Mouse (Mus musculus) CH12.LX (cell line): ENCODE results near the gene Cd5. TPM values are rescaled to one million over a fixed set of nuclear protein-coding genes. Genes with fewer than 3 reads are reported as not detected.

Experiments
- DNase-seq: peaks from one replicate; pipeline ENCODE4 v3.0.0-alpha.2; 2013; ENCODE audit errors: extremely low read depth
- H3K27ac ChIP-seq: 2 replicates; pipeline ENCODE4 v1.5.1; 2012; ENCODE audit warnings: low read depth, mild to moderate bottlenecking, control low read depth, moderate library complexity; ENCODE audit not compliant: insufficient read depth
- H3K27me3 ChIP-seq: replicated peaks from 2 replicates; pipeline ENCODE3; 2012; ENCODE audit warnings: inconsistent platforms
- H3K36me3 ChIP-seq, 2 experiments: replicated peaks in 1 of 2; 2 replicates each; pipeline versions ENCODE3 to v1.6.1; 2012; ENCODE audit warnings: inconsistent platforms in 1 of 2, low read length in 1 of 2, mild to moderate bottlenecking in 1 of 2, mixed read lengths in 1 of 2, moderate library complexity in 1 of 2; ENCODE audit not compliant: control insufficient read depth in 1 of 2, insufficient read depth in 1 of 2
- H3K4me1 ChIP-seq, 2 experiments: 2 replicates each; pipeline ENCODE4 v1.6.1; 2012; ENCODE audit warnings: inconsistent platforms in 1 of 2, moderate library complexity in 1 of 2; ENCODE audit not compliant: insufficient read depth in 2 of 2, control insufficient read depth in 1 of 2
- H3K4me2 ChIP-seq: 2 replicates; pipeline ENCODE4 v1.6.1; 2012; ENCODE audit warnings: low read depth, mild to moderate bottlenecking, control low read depth; ENCODE audit not compliant: poor library complexity, insufficient read depth, severe bottlenecking
- H3K4me3 ChIP-seq, 3 experiments: fragments of 150-350 bp in 1 of 3; sonication (generic) in 1 of 3; replicated peaks in 1 of 3; 2 replicates each; pipeline versions ENCODE3 to v1.5.1; 2011 to 2012; ENCODE audit warnings: low read depth in 2 of 3, low read length in 2 of 3, mild to moderate bottlenecking in 2 of 3, moderate library complexity in 2 of 3, control low read depth in 1 of 3, improper control_type of control experiment in 1 of 3, inconsistent platforms in 1 of 3, mixed read lengths in 1 of 3; ENCODE audit not compliant: poor library complexity in 1 of 3
- H3K79me2 ChIP-seq: replicated peaks from 2 replicates; pipeline ENCODE4 v1.6.1; 2012; ENCODE audit warnings: mild to moderate bottlenecking, moderate library complexity; ENCODE audit not compliant: control insufficient read depth, poor library complexity, insufficient read depth, severe bottlenecking; ENCODE audit errors: extremely low read depth
- H3K9ac ChIP-seq: 2 replicates; pipeline ENCODE4 v1.6.1; 2012; ENCODE audit warnings: low read depth, mild to moderate bottlenecking, control low read depth, moderate library complexity; ENCODE audit not compliant: insufficient read depth
- H3K9me3 ChIP-seq: replicated peaks from 2 replicates; pipeline ENCODE3; 2012; ENCODE audit warnings: low read length, inconsistent platforms, mixed read lengths
- BHLHE40 ChIP-seq: IDR thresholded peaks from 2 replicates; pipeline ENCODE4 v1.6.1; 2011; ENCODE audit warnings: mild to moderate bottlenecking, low read depth, low read length, improper control_type of control experiment
- CTCF ChIP-seq, 2 experiments: IDR thresholded peaks in 1 of 2; conservative IDR thresholded peaks in 1 of 2; 2 replicates each; pipeline ENCODE4 v1.5.1; 2011 to 2012; ENCODE audit warnings: low read depth in 2 of 2, low read length in 2 of 2, improper control_type of control experiment in 1 of 2, inconsistent platforms in 1 of 2, mild to moderate bottlenecking in 1 of 2, moderate library complexity in 1 of 2
- E2F4 ChIP-seq: IDR thresholded peaks from 2 replicates; pipeline ENCODE4 v1.6.1; 2011; ENCODE audit warnings: low read depth, low read length, improper control_type of control experiment; ENCODE audit not compliant: insufficient replicate concordance
- ELF1 ChIP-seq: IDR thresholded peaks from 2 replicates; pipeline ENCODE4 v1.6.1; 2014; ENCODE audit warnings: low read depth, mild to moderate bottlenecking, inconsistent platforms, low read length, improper control_type of control experiment
- EP300 ChIP-seq: IDR thresholded peaks from 2 replicates; pipeline ENCODE4 v1.6.1; 2011; ENCODE audit warnings: low read length, improper control_type of control experiment
- ETS1 ChIP-seq: conservative IDR thresholded peaks from 2 replicates; pipeline ENCODE4 v1.6.1; 2012; ENCODE audit warnings: low read depth, mild to moderate bottlenecking, inconsistent platforms, low read length, improper control_type of control experiment, moderate library complexity
- GABPA ChIP-seq: IDR thresholded peaks from 2 replicates; pipeline ENCODE4 v1.6.1; 2012; ENCODE audit warnings: low read depth, low read length, improper control_type of control experiment, inconsistent platforms; ENCODE audit not compliant: insufficient replicate concordance
- IRF4 ChIP-seq: IDR thresholded peaks from 2 replicates; pipeline ENCODE4 v1.6.1; 2014; ENCODE audit warnings: low read depth, mild to moderate bottlenecking, inconsistent platforms, low read length, improper control_type of control experiment
- JUN ChIP-seq: IDR thresholded peaks from 2 replicates; pipeline ENCODE4 v1.6.1; 2011; ENCODE audit warnings: low read depth, mild to moderate bottlenecking, low read length, improper control_type of control experiment, moderate library complexity; ENCODE audit not compliant: insufficient read depth
- MAZ ChIP-seq: IDR thresholded peaks from 2 replicates; pipeline ENCODE4 v1.6.1; 2012; ENCODE audit warnings: low read depth, mild to moderate bottlenecking, inconsistent platforms, low read length, improper control_type of control experiment, moderate library complexity
- NELFE ChIP-seq: IDR thresholded peaks from 2 replicates; pipeline ENCODE4 v1.6.1; 2011; ENCODE audit warnings: low read depth, low read length, improper control_type of control experiment
- NRF1 ChIP-seq: IDR thresholded peaks from 2 replicates; pipeline ENCODE4 v1.6.1; 2014; ENCODE audit warnings: low read depth, mild to moderate bottlenecking, inconsistent platforms, low read length, improper control_type of control experiment, moderate library complexity
- PAX5 ChIP-seq: IDR thresholded peaks from 2 replicates; pipeline ENCODE4 v1.6.1; 2012; ENCODE audit warnings: low read length, inconsistent platforms, mixed read lengths
- POLR2A ChIP-seq: IDR thresholded peaks from 2 replicates; pipeline ENCODE4 v1.6.1; 2011; ENCODE audit warnings: low read depth, mild to moderate bottlenecking, improper control_type of control experiment, low read length
- POLR2AphosphoS2 ChIP-seq: IDR thresholded peaks from 2 replicates; pipeline ENCODE4 v1.6.1; 2011; ENCODE audit warnings: low read depth, low read length, improper control_type of control experiment
- RAD21 ChIP-seq: IDR thresholded peaks from 2 replicates; pipeline ENCODE4 v1.6.1; 2011; ENCODE audit warnings: low read depth, mild to moderate bottlenecking, low read length, improper control_type of control experiment, moderate library complexity
- SIN3A ChIP-seq: IDR thresholded peaks from 2 replicates; pipeline ENCODE4 v1.6.1; 2012; ENCODE audit warnings: low read length, improper control_type of control experiment, inconsistent platforms
- SMC3 ChIP-seq: IDR thresholded peaks from 2 replicates; pipeline ENCODE4 v1.6.1; 2011; ENCODE audit warnings: low read depth, low read length, improper control_type of control experiment
- TBP ChIP-seq: conservative IDR thresholded peaks from 2 replicates; pipeline ENCODE4 v1.6.1; 2011; ENCODE audit warnings: low read depth, low read length, improper control_type of control experiment
- TCF12 ChIP-seq: IDR thresholded peaks from 2 replicates; pipeline ENCODE4 v1.6.1; 2014; ENCODE audit warnings: low read depth, mild to moderate bottlenecking, inconsistent platforms, low read length, improper control_type of control experiment
- ZNF384 ChIP-seq: IDR thresholded peaks from 2 replicates; pipeline ENCODE4 v1.6.1; 2012; ENCODE audit warnings: low read depth, low read length, improper control_type of control experiment, inconsistent platforms
- dilution Hi-C: fragments of 300-500 bp; cut with MboI; formaldehyde crosslinking; loops from 2 replicates; pipeline ENCODE4 v1.14.3; 2020; ENCODE audit warnings: low sequenced_read_pairs; ENCODE audit not compliant: extremely low pct_unique_long_range_greater_than_20kb, extremely low pct_ligation_motif_present
- in situ Hi-C: fragments of 300-500 bp; cut with MboI; formaldehyde crosslinking; loops from 3 replicates; pipeline ENCODE4 v1.14.3; 2019; ENCODE audit warnings: low sequenced_read_pairs, low pct_ligation_motif_present, low pct_unique_long_range_greater_than_20kb, mixed read lengths
- polyA plus RNA-seq: library from polyadenylated mRNA; unstranded; fragments of >175 nt; gene quantifications from 2 replicates; pipeline ENCODE4 v1.2.1, GENCODE M21; 2012; ENCODE audit warnings: low read depth; ENCODE audit not compliant: insufficient read length
- total RNA-seq, 2 experiments: library from RNA; depleted of rRNA; stranded (reverse); fragments of 300-350 nt in 1 of 2; fragments of >200 nt in 1 of 2; gene quantifications; 2 replicates each; pipeline ENCODE4 v1.2.3; 2012 to 2014

Gene Cd5
- total and polyA plus RNA-seq, 3 experiments, result 8.7 to 51.4 (median 17.7) TPM

DNA sequence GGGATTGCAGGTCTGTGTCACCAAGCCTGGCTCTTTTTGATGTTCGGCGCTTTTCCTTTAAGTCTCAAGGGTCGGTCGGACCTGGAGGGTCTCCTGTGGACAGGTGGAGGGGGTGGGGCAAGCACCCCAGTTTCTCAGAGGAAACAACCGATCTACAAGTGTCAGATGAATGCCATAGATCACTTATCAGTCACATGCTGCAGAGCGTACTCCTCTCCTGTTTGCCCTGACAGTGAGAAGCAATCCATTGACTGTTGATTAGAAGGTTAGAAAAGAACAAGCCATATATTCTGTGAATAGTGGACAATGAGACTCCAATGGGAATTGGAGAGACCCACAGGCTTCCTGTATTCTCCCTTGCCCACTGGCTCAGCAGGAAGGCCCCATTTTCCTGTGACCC is 11.4 kb upstream of the Cd5 start:
- in situ Hi-C loops, result no loop called here
- dilution Hi-C loops, result no loop called here
- no peak overlapping the region for H3K4me2 ChIP-seq

GRCm38 (mm10) chr19:10749295-10749694 is 10.5 kb upstream of the Cd5 start:
- in situ Hi-C loops (no loop called here), dilution Hi-C loops (no loop called here)
- Histone ChIP-seq H3K4me1 (peaks cover 26 to 75% of the 10 kb centered on the region in 2 experiments), H3K9ac (peak overlapping the region; percentile 49; the same call in 1 of the 2 replicates), H3K4me2 (peak overlapping the region; percentile 19), H3K27ac (no peak overlapping the region), H3K36me3 (peaks cover 0 to 17% of the 10 kb centered on the region in 2 experiments), H3K27me3 (no peaks in the 10 kb centered on the region), H3K79me2 (peaks cover 39% of the 10 kb centered on the region), H3K9me3 (no peaks in the 10 kb centered on the region), H3K4me3 (no peak overlapping the region)
- TF ChIP-seq NRF1 (no peak), ELF1 (no peak)
- no peak for DNase-seq

More for the DNA sequence above, 11.4 kb upstream of the Cd5 start:
- Histone ChIP-seq H3K27ac (no peak overlapping the region), H3K79me2 (peaks cover 40% of the 10 kb centered on the region), H3K27me3 (no peaks in the 10 kb centered on the region), H3K4me3 (no peak overlapping the region), H3K9me3 (no peaks in the 10 kb centered on the region), H3K36me3 (peaks cover 0 to 19% of the 10 kb centered on the region in 2 experiments), H3K9ac (no peak overlapping the region), H3K4me1 (peaks cover 23 to 74% of the 10 kb centered on the region in 2 experiments)
- DNase-seq, result no peak
- no peak for TF ChIP-seq PAX5
- TF ChIP-seq TBP, result no peak
- no peak for TF ChIP-seq POLR2AphosphoS2

DNA sequence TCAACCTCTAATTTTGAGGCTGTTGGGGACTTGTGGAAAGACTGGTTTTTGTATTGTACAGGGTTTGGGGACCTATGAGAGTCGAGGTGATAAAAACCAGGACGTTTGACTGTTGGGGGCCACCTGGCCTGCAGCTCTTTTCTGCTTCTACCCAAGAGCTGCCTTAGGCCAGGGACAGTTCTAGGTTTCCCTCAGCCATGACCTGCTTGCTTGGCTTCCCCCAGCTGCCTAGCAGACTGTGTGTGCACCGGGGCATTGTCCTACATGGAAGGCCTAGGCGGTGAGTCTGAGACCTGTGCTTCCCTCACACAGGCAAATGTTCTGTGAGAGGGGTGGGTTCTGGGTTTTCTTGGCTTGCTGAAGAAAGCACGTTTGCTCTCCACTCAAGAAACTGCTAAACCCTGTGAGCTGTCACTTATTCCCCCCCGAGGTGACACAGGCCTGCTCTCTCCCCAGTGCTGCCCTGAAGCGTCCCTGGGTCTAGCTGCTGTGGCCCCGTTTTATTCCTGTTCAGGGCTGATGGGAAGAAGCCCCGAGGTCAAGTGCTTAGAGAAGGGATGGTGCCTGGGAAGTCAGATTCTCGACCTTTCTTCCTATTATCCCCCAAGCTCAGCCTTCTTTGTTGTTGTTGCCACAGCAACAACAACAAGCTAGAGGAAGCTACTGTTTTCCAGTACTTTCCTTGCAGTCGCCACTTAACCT is 9.8 kb upstream of the Cd5 start:
- H3K4me1 ChIP-seq, result peaks cover 26 to 77% of the 10 kb centered on the region in 2 experiments
- no peaks in the 10 kb centered on the region for H3K27me3 ChIP-seq
- no peak for TF ChIP-seq MAZ
- no peak for TF ChIP-seq PAX5
- TF ChIP-seq POLR2A, result no peak
- no peak for TF ChIP-seq GABPA
- TF ChIP-seq NRF1, result no peak
- no peak for TF ChIP-seq TBP
- no peak for TF ChIP-seq RAD21
- no peak for TF ChIP-seq SIN3A
- TF ChIP-seq JUN, result no peak
- TF ChIP-seq EP300, result no peak
- no peak for TF ChIP-seq TCF12
- TF ChIP-seq ZNF384, result no peak
- TF ChIP-seq ETS1, result no peak
- no peak for TF ChIP-seq NELFE
- no peak for TF ChIP-seq SMC3
- TF ChIP-seq IRF4, result no peak
- TF ChIP-seq BHLHE40, result no peak
- TF ChIP-seq E2F4, result no peak
- TF ChIP-seq POLR2AphosphoS2, result no peak
- no peak for TF ChIP-seq CTCF (conservative IDR thresholded peaks at IDR 0.05 in 1 of 2, IDR thresholded peaks at IDR 0.05 in 1 of 2; ENCODE audit: low read depth in 2 of 2, low read length in 2 of 2)
- peaks cover 37% of the 10 kb centered on the region for H3K79me2 ChIP-seq
- in situ Hi-C loops, result no loop called here
- dilution Hi-C loops, result no loop called here
- no peak for DNase-seq
- H3K27ac ChIP-seq, result peak overlapping the region; percentile 56
- H3K4me3 ChIP-seq, result peak overlapping the region; percentile 44 to 59 (median 55)
- peaks cover 0 to 17% of the 10 kb centered on the region in 2 experiments for H3K36me3 ChIP-seq
- peak overlapping the region; percentile 49 for H3K9ac ChIP-seq
- H3K4me2 ChIP-seq, result peak overlapping the region; percentile 19
- H3K9me3 ChIP-seq, result no peaks in the 10 kb centered on the region
